Mouse (Mus musculus): ENCODE measurements around the gene Ptgis.

Gene Ptgis

GRCm38 (mm10) chr2:167240008-167240964, at the start of gene Ptgis:
Gene Ptgis, minus strand, starts transcription at chr2:167240604.
- in situ Hi-C loops (cut with MboI, MseI), result no loop called here

- in situ Hi-C loops (cut with MboI, MseI), result no loop called here
These were observed 41.1 kb upstream of the Ptgis start for GRCm38 (mm10) chr2:167281461-167281860.

GRCm38 (mm10) chr2:167280986-167281310, 40.5 kb upstream of the Ptgis start:
- in situ Hi-C loops (cut with MboI, MseI), result no loop called here

- in situ Hi-C loops (cut with MboI, MseI), result no loop called here
These were observed 39.9 kb upstream of the Ptgis start for GRCm38 (mm10) chr2:167280090-167280985.

- in situ Hi-C loops (cut with MboI, MseI), result no loop called here
These were observed 38.5 kb upstream of the Ptgis start for GRCm38 (mm10) chr2:167278751-167279526.

- in situ Hi-C loops (cut with MboI, MseI), result no loop called here
These were observed 37.6 kb upstream of the Ptgis start for GRCm38 (mm10) chr2:167278011-167278410.

- in situ Hi-C loops (cut with MboI, MseI), result no loop called here
These were observed 36.6 kb upstream of the Ptgis start for GRCm38 (mm10) chr2:167277026-167277425.

GRCm38 (mm10) chr2:167275856-167276255, 35.5 kb upstream of the Ptgis start:
- in situ Hi-C loops (cut with MboI, MseI), result no loop called here

- in situ Hi-C loops (cut with MboI, MseI), result no loop called here
These were observed 34.5 kb upstream of the Ptgis start for GRCm38 (mm10) chr2:167274713-167275465.

GRCm38 (mm10) chr2:167273206-167273740, 32.9 kb upstream of the Ptgis start:
- in situ Hi-C loops (cut with MboI, MseI), result no loop called here

GRCm38 (mm10) chr2:167272706-167273105, 32.3 kb upstream of the Ptgis start:
- in situ Hi-C loops (cut with MboI, MseI), result no loop called here

GRCm38 (mm10) chr2:167271121-167271521, 30.7 kb upstream of the Ptgis start:
- in situ Hi-C loops (cut with MboI, MseI), result no loop called here

GRCm38 (mm10) chr2:167270496-167270895, 30.1 kb upstream of the Ptgis start:
- in situ Hi-C loops (cut with MboI, MseI), result no loop called here

GRCm38 (mm10) chr2:167268721-167269120, 28.3 kb upstream of the Ptgis start:
- in situ Hi-C loops (cut with MboI, MseI), result no loop called here

GRCm38 (mm10) chr2:167268411-167268690, 27.9 kb upstream of the Ptgis start:
- in situ Hi-C loops (cut with MboI, MseI), result no loop called here

- in situ Hi-C loops (cut with MboI, MseI), result no loop called here
These were observed 27.4 kb upstream of the Ptgis start for GRCm38 (mm10) chr2:167267531-167268410.

GRCm38 (mm10) chr2:167266231-167266630, 25.8 kb upstream of the Ptgis start:
- in situ Hi-C loops (cut with MboI, MseI), result no loop called here

GRCm38 (mm10) chr2:167265806-167266205, 25.4 kb upstream of the Ptgis start:
- in situ Hi-C loops (cut with MboI, MseI), result no loop called here

GRCm38 (mm10) chr2:167265021-167265420, 24.6 kb upstream of the Ptgis start:
- in situ Hi-C loops (cut with MboI, MseI), result no loop called here

GRCm38 (mm10) chr2:167263931-167264330, 23.5 kb upstream of the Ptgis start:
- in situ Hi-C loops (cut with MboI, MseI), result no loop called here
